Mouse (Mus musculus): ENCODE measurements at regions not wholly inside any gene's neighbourhood (a gene's known extent, or its start where the extent isn't known, plus 50 kb on each side); places are given as distances from the start of the nearest gene placed in this dataset.

DNA sequence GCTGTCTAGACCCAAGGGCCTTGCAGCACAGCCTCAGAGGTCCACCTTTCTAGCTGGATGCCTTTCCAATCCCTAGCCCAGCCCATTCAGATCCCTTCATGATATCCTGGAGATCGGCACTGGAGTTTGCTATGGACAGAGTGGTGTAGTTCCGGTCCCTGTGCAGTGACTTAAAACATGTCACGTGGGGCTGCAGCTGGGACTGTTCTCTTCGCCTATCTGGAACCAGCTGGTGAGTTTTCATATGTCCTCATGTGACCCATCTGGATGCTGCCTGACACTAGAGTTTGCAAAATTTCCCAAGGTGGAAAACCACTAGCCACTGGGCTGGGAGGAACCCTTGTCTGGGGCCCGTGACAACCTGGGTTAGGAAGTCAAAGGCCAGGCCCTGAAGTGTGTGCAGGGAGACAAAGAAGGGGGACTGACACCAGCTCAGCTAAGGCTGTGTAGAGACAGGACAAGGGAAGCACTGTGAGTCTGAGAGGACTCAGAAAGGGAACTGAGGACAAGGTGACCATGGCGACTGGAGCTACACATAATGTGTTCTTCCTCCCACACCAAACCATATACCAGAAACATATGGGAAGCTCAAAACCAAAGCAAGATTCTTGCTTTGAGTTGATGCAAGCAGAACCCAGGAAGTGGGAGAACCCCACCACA lies 75.9 kb upstream of the Dazl start:
- Histone ChIP-seq H3K27ac (ENCODE audit: control insufficient read depth, insufficient read depth, low read length) (peak overlapping the region; percentile 46; the same call in 1 of the 2 replicates), H3K36me3 (ENCODE audit: control insufficient read depth, insufficient read depth, low read length) (no peaks in the 10 kb centered on the region)
- DNase-seq = no peak

DNA sequence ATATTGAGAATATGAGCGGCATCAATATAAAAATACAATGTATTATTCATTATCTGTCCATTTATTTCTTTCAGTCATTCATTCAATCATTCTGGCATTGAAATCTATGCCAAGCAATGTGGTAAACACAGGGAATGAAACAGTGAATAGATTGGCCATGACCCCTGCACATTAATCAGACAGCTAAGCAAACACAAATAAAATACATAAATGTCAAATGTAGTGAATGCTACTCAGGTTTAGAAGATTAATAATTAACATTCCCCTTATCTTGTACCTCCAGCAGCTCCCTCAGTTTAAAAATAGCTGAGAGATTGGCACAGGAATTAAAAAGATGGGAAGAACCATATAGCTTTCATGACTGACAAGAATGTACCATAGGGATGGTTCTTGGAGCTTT lies 77.0 kb upstream of the Dazl start:
- no peak for TF ChIP-seq CTCF (IDR thresholded peaks at IDR 0.05; ENCODE audit: borderline replicate concordance, control insufficient read depth, extremely low read depth, insufficient read depth, low read length, poor library complexity)
- Histone ChIP-seq H3K27ac (ENCODE audit: control insufficient read depth, insufficient read depth, low read length) (no peak overlapping the region), H3K36me3 (ENCODE audit: control insufficient read depth, insufficient read depth, low read length) (no peaks in the 10 kb centered on the region), H3K4me1 (replicated peaks; ENCODE audit: control insufficient read depth, insufficient read depth, low read length) (no peaks in the 10 kb centered on the region; the same call in 1 of the 2 replicates), H3K27me3 (ENCODE audit: control insufficient read depth, insufficient read depth, low read length) (no peaks in the 10 kb centered on the region), H3K4me3 (ENCODE audit: control insufficient read depth, insufficient read depth, low read length) (no peak overlapping the region)
- no peak for DNase-seq
- WGBS = 95% methylated on average over 1 of the region's 1 CpGs

More for the DNA sequence above, 75.9 kb upstream of the Dazl start:
- Histone ChIP-seq H3K27me3 (ENCODE audit: control insufficient read depth, insufficient read depth, low read length) (no peaks in the 10 kb centered on the region), H3K4me1 (replicated peaks; ENCODE audit: control insufficient read depth, insufficient read depth, low read length) (no peaks in the 10 kb centered on the region; the same call in 1 of the 2 replicates), H3K4me3 (ENCODE audit: control insufficient read depth, insufficient read depth, low read length) (no peak overlapping the region)
- 73% methylated on average over 6 of the region's 6 CpGs for WGBS
- no peak for TF ChIP-seq CTCF (IDR thresholded peaks at IDR 0.05; ENCODE audit: borderline replicate concordance, control insufficient read depth, extremely low read depth, insufficient read depth, low read length, poor library complexity)
- TF ChIP-seq POLR2A (IDR thresholded peaks at IDR 0.05; ENCODE audit: control insufficient read depth, extremely low read depth, insufficient read depth, low read length, poor library complexity) = no peak

DNA sequence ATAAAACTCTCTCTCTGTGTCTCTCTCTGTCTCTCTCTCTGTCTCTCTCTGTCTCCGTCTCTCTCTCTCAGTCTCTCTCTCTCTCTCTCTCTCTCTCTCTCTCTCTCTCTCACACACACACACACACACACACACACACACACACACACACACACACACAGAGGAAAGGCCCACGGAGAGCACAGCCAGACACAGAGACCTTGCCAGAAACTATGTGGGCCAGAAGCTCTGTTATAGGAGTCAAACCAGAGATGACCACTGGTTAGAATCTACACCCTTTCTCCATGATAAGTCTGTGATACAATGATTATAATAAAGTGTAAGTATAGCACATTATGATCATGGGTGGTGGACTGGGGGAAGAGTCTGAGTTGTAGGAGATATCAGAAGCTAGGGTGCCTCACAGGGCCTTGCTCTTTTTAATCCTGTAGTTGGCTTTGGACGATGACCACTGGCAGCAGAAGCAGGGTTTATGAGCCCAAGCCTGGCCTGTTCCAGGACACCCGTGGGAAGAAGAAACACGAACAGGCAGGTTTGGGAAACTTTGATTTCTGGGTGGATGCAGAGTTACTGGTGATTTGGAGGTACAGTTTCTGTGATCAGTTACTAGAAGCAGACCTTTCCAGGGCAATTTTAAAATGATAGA lies 80.2 kb upstream of the Dazl start:
- TF ChIP-seq CTCF (IDR thresholded peaks at IDR 0.05; ENCODE audit: borderline replicate concordance, control insufficient read depth, extremely low read depth, insufficient read depth, low read length, poor library complexity) (no peak), POLR2A (IDR thresholded peaks at IDR 0.05; ENCODE audit: control insufficient read depth, extremely low read depth, insufficient read depth, low read length, poor library complexity) (no peak)
- no peak overlapping the region for H3K4me3 ChIP-seq (ENCODE audit: control insufficient read depth, insufficient read depth, low read length)
- no peaks in the 10 kb centered on the region for H3K36me3 ChIP-seq (ENCODE audit: control insufficient read depth, insufficient read depth, low read length)
- H3K4me1 ChIP-seq (replicated peaks; ENCODE audit: control insufficient read depth, insufficient read depth, low read length) = no peaks in the 10 kb centered on the region; the same call in 1 of the 2 replicates
- H3K27ac ChIP-seq (ENCODE audit: control insufficient read depth, insufficient read depth, low read length) = no peak overlapping the region
- H3K27me3 ChIP-seq (ENCODE audit: control insufficient read depth, insufficient read depth, low read length) = no peaks in the 10 kb centered on the region
- no peak for DNase-seq
- WGBS = 88% methylated on average over 5 of the region's 5 CpGs

GRCm38 (mm10) chr17:50375465-50375864 lies 82.0 kb upstream of the Dazl start:
- Histone ChIP-seq H3K27ac (ENCODE audit: control insufficient read depth, insufficient read depth, low read length) (no peak overlapping the region), H3K36me3 (ENCODE audit: control insufficient read depth, insufficient read depth, low read length) (no peaks in the 10 kb centered on the region), H3K4me1 (replicated peaks; ENCODE audit: control insufficient read depth, insufficient read depth, low read length) (no peaks in the 10 kb centered on the region), H3K27me3 (ENCODE audit: control insufficient read depth, insufficient read depth, low read length) (no peaks in the 10 kb centered on the region), H3K4me3 (ENCODE audit: control insufficient read depth, insufficient read depth, low read length) (no peak overlapping the region)
- DNase-seq = no peak
- TF ChIP-seq CTCF (IDR thresholded peaks at IDR 0.05; ENCODE audit: borderline replicate concordance, control insufficient read depth, extremely low read depth, insufficient read depth, low read length, poor library complexity) = no peak
- TF ChIP-seq POLR2A (IDR thresholded peaks at IDR 0.05; ENCODE audit: control insufficient read depth, extremely low read depth, insufficient read depth, low read length, poor library complexity) = no peak
- 88% methylated on average over 3 of the region's 3 CpGs for WGBS

DNA sequence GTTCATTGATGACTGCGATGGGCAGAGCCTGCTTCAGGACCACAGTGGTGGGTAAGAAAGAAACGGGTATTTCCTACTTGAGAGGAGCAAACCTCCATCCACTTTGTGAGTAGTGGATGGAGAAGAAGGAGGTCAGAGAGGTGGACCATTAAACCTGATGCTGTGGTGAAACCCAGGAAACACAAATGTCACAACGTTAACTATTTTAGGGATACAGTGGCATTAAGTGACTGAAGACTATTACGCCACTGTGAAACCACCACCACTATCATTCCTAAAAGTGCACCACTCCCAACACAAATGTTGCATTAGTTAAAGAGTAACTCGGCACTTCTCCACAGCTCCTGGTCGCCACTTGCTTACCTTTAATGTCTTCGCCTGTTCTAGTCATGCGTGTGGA lies 83.3 kb upstream of the Dazl start:
- 96% methylated on average over 8 of the region's 8 CpGs for WGBS
- Histone ChIP-seq H3K4me3 (ENCODE audit: control insufficient read depth, insufficient read depth, low read length) (no peak overlapping the region), H3K27me3 (ENCODE audit: control insufficient read depth, insufficient read depth, low read length) (no peaks in the 10 kb centered on the region), H3K4me1 (replicated peaks; ENCODE audit: control insufficient read depth, insufficient read depth, low read length) (no peaks in the 10 kb centered on the region), H3K36me3 (ENCODE audit: control insufficient read depth, insufficient read depth, low read length) (no peaks in the 10 kb centered on the region), H3K27ac (ENCODE audit: control insufficient read depth, insufficient read depth, low read length) (no peak overlapping the region)
- TF ChIP-seq CTCF (IDR thresholded peaks at IDR 0.05; ENCODE audit: borderline replicate concordance, control insufficient read depth, extremely low read depth, insufficient read depth, low read length, poor library complexity) = no peak
- no peak for TF ChIP-seq POLR2A (IDR thresholded peaks at IDR 0.05; ENCODE audit: control insufficient read depth, extremely low read depth, insufficient read depth, low read length, poor library complexity)
- no peak for DNase-seq

GRCm38 (mm10) chr17:50378141-50378727 lies 84.8 kb upstream of the Dazl start:
- no peak for TF ChIP-seq POLR2A (IDR thresholded peaks at IDR 0.05; ENCODE audit: control insufficient read depth, extremely low read depth, insufficient read depth, low read length, poor library complexity)
- no peak for TF ChIP-seq CTCF (IDR thresholded peaks at IDR 0.05; ENCODE audit: borderline replicate concordance, control insufficient read depth, extremely low read depth, insufficient read depth, low read length, poor library complexity)
- no peak for DNase-seq
- no peak overlapping the region for H3K27ac ChIP-seq (ENCODE audit: control insufficient read depth, insufficient read depth, low read length)
- H3K4me1 ChIP-seq (replicated peaks; ENCODE audit: control insufficient read depth, insufficient read depth, low read length) = no peaks in the 10 kb centered on the region
- H3K27me3 ChIP-seq (ENCODE audit: control insufficient read depth, insufficient read depth, low read length) = no peaks in the 10 kb centered on the region
- H3K36me3 ChIP-seq (ENCODE audit: control insufficient read depth, insufficient read depth, low read length) = no peaks in the 10 kb centered on the region
- H3K4me3 ChIP-seq (ENCODE audit: control insufficient read depth, insufficient read depth, low read length) = no peak overlapping the region
- 97% methylated on average over 3 of the region's 3 CpGs for WGBS
